Comparison of ENCODE assay signal across 1 mouse cellular context in the genomic region with DNA sequence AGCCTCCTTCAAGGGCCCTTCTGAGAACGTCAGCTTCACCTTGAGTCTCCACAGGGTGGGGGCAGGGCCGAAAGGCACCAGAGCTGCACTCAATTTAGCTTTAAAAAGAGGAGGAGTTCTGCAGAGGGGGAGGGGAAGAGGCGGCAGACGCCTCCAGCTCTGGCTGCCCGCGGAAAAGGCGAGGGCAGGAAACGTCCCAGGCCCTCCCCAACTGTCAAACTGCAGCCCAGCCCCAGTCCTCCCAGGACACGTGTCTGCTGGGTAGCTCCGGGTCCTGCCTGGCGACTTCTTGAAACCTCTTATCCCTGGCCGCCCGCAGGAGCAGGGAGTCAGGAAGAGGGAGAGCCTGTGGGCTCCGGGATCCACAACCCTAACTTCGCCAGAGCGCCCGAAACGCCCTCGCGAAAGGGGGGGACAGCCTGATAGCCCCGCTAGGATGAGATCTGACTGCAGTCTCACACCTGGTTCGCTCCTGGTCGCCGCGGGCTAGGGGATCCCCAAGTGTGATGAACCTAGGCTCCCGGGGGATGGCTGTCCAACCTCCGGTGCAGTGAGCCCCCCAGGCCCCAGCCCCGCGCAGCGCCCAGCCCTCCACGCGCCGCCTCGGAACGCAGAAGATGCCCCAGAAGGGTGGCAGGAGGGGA.
TF ChIP-seq lines count a peak whose summit lies in the region.

No protein-coding gene starts in this region.

TF ChIP-seq in myocyte, 11 proteins besides CTCF, POLR2A, EP300 and RAD21 (continued from another document):
- no peak for TF ChIP-seq POLR2AphosphoS2 (IDR thresholded peaks at IDR 0.05; ENCODE audit: insufficient read length, low read depth)
TF ChIP-seq in myocyte: peak in this region for 0.
